Mouse (Mus musculus): Measurements from ENCODE around the gene Fkrp. TPM values are rescaled to one million over a fixed set of nuclear protein-coding genes. Genes with fewer than 3 reads are reported as not detected.

The Fkrp gene
- polyA plus RNA-seq, 1 experiment, result 47.7 TPM

DNA sequence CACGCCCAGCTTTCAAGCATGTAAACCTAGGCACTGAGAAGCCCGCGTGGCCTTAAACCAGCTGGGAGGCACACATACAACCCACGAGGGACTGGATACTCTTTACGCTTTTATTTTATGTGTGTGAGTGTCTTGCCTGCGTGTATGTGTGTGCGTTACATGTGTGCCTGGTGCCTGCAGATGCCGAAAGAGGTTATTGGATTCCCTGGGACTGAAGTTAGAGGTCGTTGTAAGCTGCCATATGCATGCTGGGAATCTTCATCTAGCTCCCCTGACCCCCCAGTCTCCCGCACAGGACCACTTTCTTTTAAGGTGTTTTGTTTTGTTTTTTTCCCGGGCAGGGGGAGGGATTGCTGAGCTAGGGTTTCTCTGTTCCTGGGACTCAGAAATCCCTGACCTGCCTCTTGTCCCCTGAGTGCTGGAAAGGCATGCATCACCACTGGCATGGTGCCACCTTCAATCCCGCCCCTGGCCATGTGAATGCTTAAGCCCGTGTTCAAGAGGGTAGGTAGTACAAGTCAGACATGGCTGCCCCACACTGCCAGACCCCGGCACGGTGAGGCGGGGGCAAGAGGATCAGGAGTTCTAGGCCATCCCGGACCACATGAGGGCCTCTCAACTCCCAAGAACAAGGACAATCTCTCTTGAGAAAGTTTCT, 32.6 kb downstream of the Fkrp start:
- peak; percentile 62 for DNase-seq (ENCODE audit: low read depth)
- no peak for TF ChIP-seq POLR2A (IDR thresholded peaks at IDR 0.05; ENCODE audit: borderline replicate concordance, extremely low read depth, insufficient read depth, insufficient read length, poor library complexity, severe bottlenecking)
- no peak for TF ChIP-seq CTCF (IDR thresholded peaks at IDR 0.05; ENCODE audit: borderline replicate concordance, extremely low read depth, insufficient read depth, insufficient read length)

DNA sequence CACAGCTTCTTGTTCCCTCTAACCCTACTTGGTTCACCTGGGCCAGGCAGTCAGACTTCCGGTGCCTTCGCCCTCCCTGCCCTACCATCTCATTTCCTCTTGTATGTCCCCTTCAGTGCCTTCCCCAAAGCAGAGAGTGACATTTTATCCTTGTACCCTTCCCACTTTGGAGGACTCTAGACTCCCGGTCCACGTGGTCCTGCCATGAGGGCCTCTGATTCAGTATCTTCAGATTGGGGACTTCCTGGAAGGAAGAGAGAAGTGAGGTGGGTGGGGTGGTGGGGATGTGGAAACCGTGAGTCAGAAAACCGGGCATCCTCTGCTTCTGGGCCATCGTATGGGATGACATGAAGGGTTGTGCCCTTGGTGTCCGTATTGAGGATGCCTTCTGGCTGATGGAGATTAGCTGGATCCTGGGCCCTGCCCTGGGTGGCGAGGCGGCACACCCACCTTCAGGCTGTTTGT, 33.3 kb downstream of the Fkrp start:
- TF ChIP-seq CTCF (IDR thresholded peaks at IDR 0.05; ENCODE audit: borderline replicate concordance, extremely low read depth, insufficient read depth, insufficient read length), result no peak
- TF ChIP-seq POLR2A (IDR thresholded peaks at IDR 0.05; ENCODE audit: borderline replicate concordance, extremely low read depth, insufficient read depth, insufficient read length, poor library complexity, severe bottlenecking), result no peak
- no peak for DNase-seq (ENCODE audit: low read depth)

DNA sequence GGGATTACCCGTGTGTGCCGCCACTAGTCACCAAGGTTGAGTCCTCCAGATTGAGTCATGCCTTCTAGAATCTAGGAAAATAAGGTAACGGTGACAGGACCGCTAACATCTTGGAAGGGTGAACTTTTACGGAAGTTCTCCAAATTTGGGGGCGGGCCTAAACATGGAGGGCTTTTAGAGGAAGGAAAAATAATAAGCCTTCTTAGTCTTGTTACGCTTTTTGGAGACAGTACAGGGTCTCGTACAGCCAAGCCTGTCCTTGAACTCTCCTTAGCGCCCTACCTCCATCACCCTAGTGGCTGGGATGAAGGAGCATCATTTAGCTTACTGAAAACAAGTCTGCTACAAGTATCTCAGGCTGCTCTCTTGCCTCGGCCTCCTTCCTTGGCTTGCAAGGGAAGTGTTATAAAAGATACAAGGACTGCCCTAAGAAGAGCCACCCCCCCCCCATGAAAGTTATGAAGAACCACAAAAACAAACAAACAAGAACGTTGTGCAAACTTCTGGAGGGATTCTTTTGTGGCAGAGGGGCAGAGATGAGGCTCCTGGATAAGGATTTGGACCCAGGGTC, 33.9 kb downstream of the Fkrp start:
- TF ChIP-seq CTCF (IDR thresholded peaks at IDR 0.05; ENCODE audit: borderline replicate concordance, extremely low read depth, insufficient read depth, insufficient read length) (no peak), POLR2A (IDR thresholded peaks at IDR 0.05; ENCODE audit: borderline replicate concordance, extremely low read depth, insufficient read depth, insufficient read length, poor library complexity, severe bottlenecking) (no peak)
- no peak for DNase-seq (ENCODE audit: low read depth)

DNA sequence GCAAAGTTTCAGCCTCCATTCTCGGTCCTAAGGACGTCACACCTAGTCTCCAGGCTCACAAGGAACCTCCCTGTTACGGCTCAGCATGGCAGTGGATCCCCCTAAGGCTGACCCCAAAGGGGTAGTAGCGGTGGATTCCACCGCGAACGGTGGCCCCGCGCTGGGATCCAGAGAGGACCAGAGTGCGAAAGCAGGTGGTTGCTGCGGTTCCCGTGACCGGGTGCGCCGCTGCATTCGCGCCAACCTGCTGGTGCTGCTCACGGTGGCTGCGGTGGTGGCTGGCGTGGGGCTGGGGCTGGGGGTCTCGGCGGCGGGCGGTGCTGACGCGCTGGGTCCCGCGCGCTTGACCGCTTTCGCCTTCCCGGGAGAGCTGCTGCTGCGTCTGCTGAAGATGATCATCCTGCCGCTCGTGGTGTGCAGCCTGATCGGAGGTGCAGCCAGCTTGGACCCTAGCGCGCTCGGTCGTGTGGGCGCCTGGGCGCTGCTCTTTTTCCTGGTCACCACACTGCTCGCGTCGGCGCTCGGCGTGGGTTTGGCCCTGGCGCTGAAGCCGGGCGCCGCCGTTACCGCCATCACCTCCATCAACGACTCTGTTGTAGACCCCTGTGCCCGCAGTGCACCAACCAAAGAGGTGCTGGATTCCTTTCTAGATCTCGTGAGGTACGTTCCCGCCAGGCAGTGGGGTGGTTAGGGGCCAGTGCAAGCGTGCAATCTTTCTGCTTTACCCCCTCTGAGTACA, 34.5 kb downstream of the Fkrp start:
- peak; percentile 33 for DNase-seq (ENCODE audit: low read depth)
- TF ChIP-seq POLR2A (IDR thresholded peaks at IDR 0.05; ENCODE audit: borderline replicate concordance, extremely low read depth, insufficient read depth, insufficient read length, poor library complexity, severe bottlenecking) (no peak), CTCF (IDR thresholded peaks at IDR 0.05; ENCODE audit: borderline replicate concordance, extremely low read depth, insufficient read depth, insufficient read length) (no peak)

DNA sequence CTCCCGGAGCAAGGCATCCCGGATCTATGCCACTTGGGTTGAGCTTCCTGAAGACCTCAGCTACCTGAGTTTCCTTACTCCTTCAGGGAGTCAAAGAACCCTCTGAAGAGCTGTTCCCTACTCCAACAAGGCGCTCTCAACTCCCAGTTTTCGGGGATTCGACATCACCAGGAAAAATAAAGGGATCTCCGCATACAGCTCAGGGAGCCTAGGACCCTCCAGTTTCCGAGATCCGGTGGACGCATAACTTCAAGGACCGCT, 35.0 kb downstream of the Fkrp start:
- peak; percentile 44 for DNase-seq (ENCODE audit: low read depth)
- no peak for TF ChIP-seq POLR2A (IDR thresholded peaks at IDR 0.05; ENCODE audit: borderline replicate concordance, extremely low read depth, insufficient read depth, insufficient read length, poor library complexity, severe bottlenecking)
- TF ChIP-seq CTCF (IDR thresholded peaks at IDR 0.05; ENCODE audit: borderline replicate concordance, extremely low read depth, insufficient read depth, insufficient read length), result no peak

DNA sequence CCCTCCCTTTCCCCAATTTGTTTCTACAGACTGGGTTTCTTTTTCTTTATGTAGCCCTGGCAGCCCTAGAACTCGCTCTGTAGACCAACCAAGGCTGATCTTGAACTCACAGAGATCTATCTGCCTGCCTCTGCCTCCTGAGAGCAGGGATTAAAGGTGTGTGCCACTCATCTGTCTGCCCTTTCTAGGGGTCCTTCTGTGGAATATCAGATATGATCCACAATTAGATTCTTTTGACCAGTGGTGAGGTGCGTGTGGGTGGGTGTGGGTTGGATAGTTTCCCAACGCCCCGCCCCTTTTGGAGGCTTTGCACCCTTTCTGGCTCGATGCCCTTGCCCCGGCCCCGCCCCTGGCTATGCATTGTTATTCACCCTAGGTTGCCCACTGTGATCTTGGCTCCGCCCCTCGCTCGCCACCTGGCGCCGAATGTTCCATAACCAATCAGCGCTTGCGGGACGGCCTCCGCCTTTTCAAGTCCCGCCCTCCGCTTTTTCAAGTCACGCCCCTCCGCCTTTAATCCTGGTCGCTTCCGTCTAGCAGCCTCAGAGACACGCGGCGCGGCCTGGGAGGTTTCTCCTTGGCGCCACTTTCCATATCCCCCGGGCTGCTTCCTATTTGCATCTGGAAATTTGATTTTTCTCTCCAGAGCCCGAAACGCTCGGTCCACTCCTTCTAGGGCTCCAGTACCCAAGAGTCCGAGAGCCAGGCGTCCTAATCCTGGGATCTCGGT, 35.5 kb downstream of the Fkrp start, which contains the start of gene Slc1a5:
Gene Slc1a5 (plus strand): TSS at position 516 of the 730 bp plus-strand sequence.
- peak; percentile 96 for DNase-seq (ENCODE audit: low read depth)
- TF ChIP-seq CTCF (IDR thresholded peaks at IDR 0.05; ENCODE audit: borderline replicate concordance, extremely low read depth, insufficient read depth, insufficient read length) (no peak), POLR2A (IDR thresholded peaks at IDR 0.05; ENCODE audit: borderline replicate concordance, extremely low read depth, insufficient read depth, insufficient read length, poor library complexity, severe bottlenecking) (peak; percentile 67; the same call in 1 of the 2 replicates)

DNA sequence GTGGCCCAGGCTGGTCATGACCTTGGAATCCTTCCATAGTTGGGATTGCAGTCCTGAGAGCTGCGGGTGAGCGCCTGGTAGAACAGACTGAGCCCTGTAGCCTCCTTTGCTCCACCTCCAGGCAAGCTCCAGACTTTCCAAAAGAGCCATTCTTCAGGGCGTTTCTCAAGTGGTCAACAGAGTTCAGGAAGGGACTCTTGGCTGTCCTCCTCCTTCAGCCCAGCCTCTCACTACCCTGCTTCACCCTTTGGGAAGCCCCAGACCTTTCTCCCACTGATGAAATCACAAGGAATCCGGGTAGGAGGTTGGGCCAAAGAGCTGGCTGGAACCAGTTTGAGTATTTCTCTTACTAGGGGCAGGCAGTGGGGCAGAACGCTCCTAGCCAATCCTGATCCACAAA, 36.5 kb downstream of the Fkrp start:
- TF ChIP-seq POLR2A (IDR thresholded peaks at IDR 0.05; ENCODE audit: borderline replicate concordance, extremely low read depth, insufficient read depth, insufficient read length, poor library complexity, severe bottlenecking) (no peak), CTCF (IDR thresholded peaks at IDR 0.05; ENCODE audit: borderline replicate concordance, extremely low read depth, insufficient read depth, insufficient read length) (no peak)
- DNase-seq (ENCODE audit: low read depth), result no peak

DNA sequence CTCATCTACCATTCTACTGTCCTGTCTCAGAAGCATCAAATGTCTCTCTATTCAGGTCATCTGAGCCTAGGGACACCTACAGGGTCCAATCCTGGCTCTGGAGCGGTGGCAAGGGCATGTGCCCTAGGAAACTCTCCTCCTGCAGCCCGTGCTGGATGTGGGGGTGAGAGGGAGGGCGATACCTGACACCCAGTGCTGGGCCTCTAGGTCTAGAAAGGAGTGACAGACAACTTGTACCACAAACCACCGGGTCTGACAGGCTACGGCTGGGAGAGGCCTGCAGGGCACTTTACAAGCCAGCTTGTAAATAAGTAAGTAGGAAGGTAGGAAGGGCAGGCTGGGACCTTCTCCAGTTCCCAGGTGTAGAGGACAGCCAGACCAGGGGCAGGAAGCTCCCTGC, 40.6 kb downstream of the Fkrp start:
- TF ChIP-seq POLR2A (IDR thresholded peaks at IDR 0.05; ENCODE audit: borderline replicate concordance, extremely low read depth, insufficient read depth, insufficient read length, poor library complexity, severe bottlenecking) (no peak), CTCF (IDR thresholded peaks at IDR 0.05; ENCODE audit: borderline replicate concordance, extremely low read depth, insufficient read depth, insufficient read length) (no peak)

DNA sequence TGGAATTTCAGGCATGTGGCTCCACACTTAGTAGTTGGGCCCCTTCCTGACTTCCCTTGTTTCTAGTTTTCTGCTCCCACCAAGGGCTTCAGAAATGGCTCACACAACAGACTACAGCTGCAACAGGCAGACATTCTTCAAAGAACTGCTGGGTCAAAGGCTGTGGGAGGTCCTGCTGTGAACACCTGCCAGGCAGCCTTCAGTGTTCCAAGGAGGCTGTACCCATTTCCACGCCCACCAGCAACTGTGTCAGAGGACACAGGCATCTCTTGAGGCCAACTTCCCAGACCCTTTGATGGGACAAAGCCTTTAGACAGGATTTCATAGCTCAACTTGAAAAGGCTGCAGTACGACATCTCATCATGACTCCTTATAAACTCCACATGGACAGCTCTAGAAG, 50.1 kb downstream of the Fkrp start:
- no peak for DNase-seq (ENCODE audit: low read depth)
- TF ChIP-seq POLR2A (IDR thresholded peaks at IDR 0.05; ENCODE audit: borderline replicate concordance, extremely low read depth, insufficient read depth, insufficient read length, poor library complexity, severe bottlenecking) (no peak), CTCF (IDR thresholded peaks at IDR 0.05; ENCODE audit: borderline replicate concordance, extremely low read depth, insufficient read depth, insufficient read length) (no peak)

More for the DNA sequence above, 40.6 kb downstream of the Fkrp start:
- no peak for DNase-seq (ENCODE audit: low read depth)

DNA sequence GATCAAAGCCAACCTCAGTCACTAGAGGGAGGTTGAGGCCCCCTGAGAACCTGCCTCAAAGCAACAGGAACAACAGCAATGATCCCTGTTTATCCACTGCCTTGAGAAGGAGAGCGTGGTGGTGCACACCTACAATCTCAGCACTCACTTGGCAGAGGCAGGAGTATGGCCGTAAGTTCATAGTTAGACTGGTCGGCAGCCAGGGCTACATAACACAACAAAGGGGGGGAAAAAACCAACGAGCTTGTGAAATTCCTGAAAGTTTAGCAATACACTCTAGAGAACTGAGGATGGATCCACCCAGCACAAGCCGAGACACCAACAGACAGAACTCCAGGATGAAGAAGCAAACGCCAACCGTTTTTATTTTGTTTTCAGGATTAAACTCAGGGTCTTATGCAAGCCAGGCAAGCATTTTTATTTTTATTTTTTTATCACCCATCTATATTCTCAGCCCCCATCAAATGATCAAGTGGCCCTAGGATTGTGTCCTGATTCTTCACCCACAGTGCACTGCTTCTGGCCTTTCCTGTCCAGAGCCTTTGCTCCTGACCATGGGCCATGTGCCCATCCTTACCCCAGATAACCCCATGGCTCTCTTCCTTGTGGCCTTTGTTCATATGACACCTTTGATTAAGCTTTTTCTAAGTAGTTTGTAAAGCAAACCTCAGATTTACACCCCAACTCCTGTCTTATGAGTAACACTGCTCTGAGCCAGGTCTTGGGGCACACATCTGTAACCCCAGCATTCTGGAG, 52.9 kb downstream of the Fkrp start:
- TF ChIP-seq POLR2A (IDR thresholded peaks at IDR 0.05; ENCODE audit: borderline replicate concordance, extremely low read depth, insufficient read depth, insufficient read length, poor library complexity, severe bottlenecking), result no peak
- TF ChIP-seq CTCF (IDR thresholded peaks at IDR 0.05; ENCODE audit: borderline replicate concordance, extremely low read depth, insufficient read depth, insufficient read length), result no peak
- no peak for DNase-seq (ENCODE audit: low read depth)

All from brain, embryonic 14.5 days (tissue).